Mouse (Mus musculus): ENCODE measurements around the gene Wdr86. TPM values are rescaled to one million over a fixed set of nuclear protein-coding genes. Genes with fewer than 3 reads are reported as not detected.

The Wdr86 gene
- total RNA-seq, 2 experiments from 2014 or later, result 1.1 to 3.3 TPM

DNA sequence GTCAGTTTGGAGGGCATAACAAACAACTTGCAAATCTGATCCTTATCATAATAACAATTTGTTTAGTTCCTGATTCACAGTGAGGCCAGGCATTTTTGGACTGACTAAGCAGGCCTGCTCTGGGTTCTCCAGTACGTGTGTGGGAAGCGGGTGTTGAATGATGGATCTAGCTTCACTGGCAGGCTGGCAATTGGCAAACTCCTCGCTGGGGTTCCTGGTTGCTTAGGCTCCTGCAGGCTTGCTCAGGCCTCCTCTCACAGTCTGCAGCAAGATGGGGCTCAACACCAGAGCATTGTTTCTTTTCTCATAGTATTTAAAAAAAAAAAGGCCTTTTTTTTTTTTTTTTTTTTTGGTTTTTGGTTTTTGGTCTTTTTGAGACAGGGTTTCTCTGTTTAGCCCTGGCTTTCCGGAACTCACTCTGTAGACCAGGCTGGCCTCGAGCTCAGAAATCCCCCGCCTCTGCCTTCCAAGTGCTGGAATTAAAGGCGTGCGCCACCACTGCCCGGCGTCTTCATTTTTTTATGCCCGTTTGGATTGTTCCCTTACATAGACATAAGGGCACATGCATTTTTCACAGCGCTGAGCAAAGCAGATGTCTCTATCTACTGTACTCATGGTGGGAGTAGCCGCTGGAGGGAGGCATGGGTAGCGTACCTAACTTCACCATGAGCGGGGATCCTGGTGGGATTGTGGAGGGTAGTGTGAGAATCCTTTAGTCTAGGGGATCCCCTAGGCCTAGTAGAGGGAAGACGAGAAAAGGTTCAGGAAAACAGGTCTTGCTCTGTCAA is 45.8 kb downstream of the Wdr86 start:
- DNase-seq, result peak; percentile 18 to 29

DNA sequence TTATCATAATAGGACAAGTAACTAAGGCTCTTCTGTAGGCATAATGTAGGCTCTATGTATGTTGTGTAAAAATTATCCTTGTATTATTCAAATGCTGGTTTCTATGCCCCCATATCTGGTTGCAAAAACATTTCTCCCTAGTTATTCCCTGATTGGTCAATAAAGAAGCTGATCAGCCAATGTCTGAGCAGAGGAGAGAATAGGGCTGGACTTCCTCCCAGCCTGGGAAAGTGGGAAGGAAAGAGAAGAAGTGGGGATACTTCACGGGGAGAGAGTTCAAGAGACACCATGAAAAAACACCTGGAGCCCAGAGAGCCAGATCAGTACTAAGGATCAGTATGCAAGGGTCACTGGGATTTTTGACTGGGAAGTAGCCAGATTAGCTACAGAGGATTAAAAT is 49.1 kb downstream of the Wdr86 start:
- DNase-seq, result no peak

DNA sequence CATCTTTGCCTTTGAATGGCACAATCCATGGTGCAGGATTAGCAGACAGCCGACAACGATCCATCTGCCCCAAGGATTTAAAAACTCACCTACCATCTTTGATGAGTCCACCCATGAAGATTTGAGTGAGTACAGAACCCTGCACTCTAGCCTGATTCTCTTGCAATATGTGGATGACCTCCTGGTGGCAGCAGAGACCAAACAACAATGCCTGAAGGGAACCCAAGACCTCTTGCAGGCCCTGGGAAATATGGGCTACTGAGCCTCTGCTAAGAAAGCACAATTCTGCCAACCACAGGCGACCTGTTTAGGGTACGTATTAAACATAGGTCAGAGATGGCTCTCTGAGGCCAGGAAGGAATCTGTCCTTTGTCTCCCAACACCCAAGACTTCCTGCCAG is 56.3 kb downstream of the Wdr86 start:
- DNase-seq, result peak; percentile 84

Other genes with a start within 250 kb of the Wdr86 start
- gene Gbx1, start 203.5 kb downstream of the Wdr86 start, total RNA-seq (2021), result not detected
- under 1 TPM in 1 of 2 experiments, not detected in 1; 0.49 TPM for gene Asb10, start 189.7 kb downstream of the Wdr86 start, total RNA-seq (2021)
- not detected for gene 4931409K22Rik, start 173.9 kb downstream of the Wdr86 start, total RNA-seq (2021)
- 10 to 100 TPM; 69.3 to 79.2 TPM for gene Abcf2, start 153.3 kb downstream of the Wdr86 start, total RNA-seq (2021)
- 10 to 100 TPM; 35.7 to 52.5 TPM for gene Chpf2, start 144.0 kb downstream of the Wdr86 start, total RNA-seq (2021)
- gene Smarcd3, start 106.3 kb downstream of the Wdr86 start, total RNA-seq (2021), result 10 to 100 TPM; 16.0 to 17.4 TPM
- gene Nub1, start 45.2 kb downstream of the Wdr86 start, total RNA-seq (2021), result 10 to 100 TPM; 55.6 to 69.4 TPM
- gene Crygn, start 27.3 kb upstream of the Wdr86 start, total RNA-seq (2021), result 1 to 10 TPM in 1 of 2 experiments, not detected in 1; 2.1 TPM
- 10 to 100 TPM; 80.8 to 88.1 TPM for gene Rheb, start 111.9 kb upstream of the Wdr86 start, total RNA-seq (2021)

Data from adrenal gland, postnatal 36 days (tissue).